Mouse (Mus musculus) CD4-positive, CD25-positive, alpha-beta regulatory T cell, adult 2 months (primary cell): Measurements from ENCODE around the gene Timm9.
"Not testable (repeated sequence)": the region's sequence is repeated elsewhere in the genome, so short reads cannot be mapped to it uniquely, and the experiment has no call there.

Source experiments
- DNase-seq: peaks from one replicate; pipeline ENCODE4 v3.0.0-alpha.2; 2012; ENCODE audit warnings: low read depth, low spot score

Timm9 gene

GRCm38 (mm10) chr12:71107216-71107771 lies 29.2 kb downstream of the Timm9 start:
- DNase-seq: no peak

- not testable (repeated sequence) for DNase-seq
Observed at GRCm38 (mm10) chr12:71104275-71104674, 32.2 kb downstream of the Timm9 start.

GRCm38 (mm10) chr12:71086331-71086730 lies 50.2 kb downstream of the Timm9 start:
- DNase-seq: no peak
